Mouse (Mus musculus): ENCODE results near the gene Nostrin. TPM values are rescaled to one million over a fixed set of nuclear protein-coding genes. Genes with fewer than 3 reads are reported as not detected.

Gene Nostrin
- polyA plus RNA-seq, 1 experiment from 2014 or later, result 2.8 TPM

- Histone ChIP-seq H3K27ac (ENCODE audit: poor library complexity, severe bottlenecking) (no peak overlapping the region), H3K36me3 (no peaks in the 10 kb centered on the region), H3K27me3 (replicated peaks) (no peaks in the 10 kb centered on the region), H3K9ac (no peak overlapping the region), H3K9me3 (replicated peaks) (no peaks in the 10 kb centered on the region), H3K4me3 (no peak overlapping the region), H3K4me1 (replicated peaks) (0 out of 2 replicates have a peak, but pooled peaks cover 10% of the 10 kb centered on the region), H3K4me2 (no peak overlapping the region)
- ATAC-seq (ENCODE audit: insufficient number of reproducible peaks, low FRiP score), result no peak
- 64% methylated on average over 7 of the region's 7 CpGs for WGBS
Observed at GRCm38 (mm10) chr2:69109710-69110109, 25.9 kb upstream of the Nostrin start.

DNA sequence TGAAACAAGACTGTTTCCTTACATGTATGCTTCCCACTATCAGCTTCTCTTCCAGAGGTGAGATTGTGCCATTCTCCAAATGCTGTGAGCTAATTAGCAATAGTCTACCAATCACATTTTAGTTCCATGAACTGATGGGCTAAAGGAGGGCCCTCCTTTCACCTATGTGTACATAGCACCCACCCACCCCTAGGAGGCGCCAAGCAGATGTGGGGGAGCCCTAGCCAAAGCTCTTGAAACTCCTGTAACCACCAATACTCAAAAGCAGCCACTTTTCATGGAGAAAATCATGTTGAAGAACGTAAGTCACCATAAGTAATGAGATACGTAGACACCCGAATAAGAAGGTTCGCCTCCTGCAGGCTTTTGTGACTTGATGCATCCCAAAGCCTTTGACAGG, 23.0 kb upstream of the Nostrin start:
- WGBS, result 91% methylated on average over 5 of the region's 5 CpGs

GRCm38 (mm10) chr2:69113829-69114547, 21.6 kb upstream of the Nostrin start:
- Histone ChIP-seq H3K4me3 (no peak overlapping the region), H3K4me2 (no peak overlapping the region), H3K9me3 (replicated peaks) (peaks cover 6% of the 10 kb centered on the region; the same call in 1 of the 2 replicates), H3K27me3 (replicated peaks) (no peaks in the 10 kb centered on the region), H3K36me3 (peaks cover 7% of the 10 kb centered on the region; the same call in 1 of the 2 replicates), H3K9ac (no peak overlapping the region), H3K27ac (ENCODE audit: poor library complexity, severe bottlenecking) (no peak overlapping the region), H3K4me1 (replicated peaks) (0 out of 2 replicates have a peak, but pooled peaks cover 6% of the 10 kb centered on the region)
- no peak for ATAC-seq (ENCODE audit: insufficient number of reproducible peaks, low FRiP score)
- WGBS, result 81% methylated on average over 10 of the region's 10 CpGs

More for the DNA sequence above, 23.0 kb upstream of the Nostrin start:
- Histone ChIP-seq H3K4me3 (no peak overlapping the region), H3K27me3 (replicated peaks) (no peaks in the 10 kb centered on the region), H3K27ac (ENCODE audit: poor library complexity, severe bottlenecking) (no peak overlapping the region), H3K4me2 (no peak overlapping the region), H3K4me1 (replicated peaks) (0 out of 2 replicates have a peak, but pooled peaks cover 6% of the 10 kb centered on the region), H3K36me3 (peaks cover 7% of the 10 kb centered on the region; the same call in 1 of the 2 replicates), H3K9me3 (replicated peaks) (peaks cover 6% of the 10 kb centered on the region; the same call in 1 of the 2 replicates), H3K9ac (no peak overlapping the region)
- no peak for ATAC-seq (ENCODE audit: insufficient number of reproducible peaks, low FRiP score)

DNA sequence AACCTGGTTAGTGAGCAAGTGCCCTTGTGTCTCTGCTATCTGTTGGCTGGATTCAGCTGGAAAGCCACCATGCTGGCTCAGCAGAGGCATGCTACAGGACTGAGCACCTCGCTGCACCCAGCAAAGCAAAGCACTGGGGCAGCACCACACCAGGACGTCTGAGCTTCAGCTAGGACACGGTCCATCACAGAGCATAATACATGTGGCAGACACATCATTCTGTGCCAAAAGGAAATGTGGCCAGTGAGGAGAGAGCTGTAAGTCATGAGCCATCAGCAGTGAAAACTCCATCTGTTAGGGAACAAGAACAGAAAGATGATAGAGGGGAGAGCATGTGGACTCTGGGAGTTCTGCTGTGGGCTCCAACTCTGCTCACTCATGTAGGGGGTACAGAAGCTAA, 19.7 kb upstream of the Nostrin start:
- H3K27ac ChIP-seq (ENCODE audit: poor library complexity, severe bottlenecking), result no peak overlapping the region
- H3K27me3 ChIP-seq (replicated peaks), result no peaks in the 10 kb centered on the region
- H3K4me2 ChIP-seq, result no peak overlapping the region
- no peak overlapping the region for H3K9ac ChIP-seq
- H3K4me1 ChIP-seq (replicated peaks), result no peaks in the 10 kb centered on the region
- no peak for ATAC-seq (ENCODE audit: insufficient number of reproducible peaks, low FRiP score)
- 81% methylated on average over 3 of the region's 3 CpGs for WGBS
- no peak overlapping the region for H3K4me3 ChIP-seq
- H3K9me3 ChIP-seq (replicated peaks), result peaks cover 6% of the 10 kb centered on the region; the same call in 1 of the 2 replicates
- peaks cover 7% of the 10 kb centered on the region; the same call in 1 of the 2 replicates for H3K36me3 ChIP-seq

GRCm38 (mm10) chr2:69116767-69117166, 18.8 kb upstream of the Nostrin start:
- ATAC-seq (ENCODE audit: insufficient number of reproducible peaks, low FRiP score), result no peak
- peaks cover 6% of the 10 kb centered on the region; the same call in 1 of the 2 replicates for H3K9me3 ChIP-seq (replicated peaks)
- no peaks in the 10 kb centered on the region for H3K4me1 ChIP-seq (replicated peaks)
- no peak overlapping the region for H3K4me3 ChIP-seq
- no peak overlapping the region for H3K9ac ChIP-seq
- no peak overlapping the region for H3K4me2 ChIP-seq
- WGBS, result 68% methylated on average over 4 of the region's 4 CpGs
- peaks cover 7% of the 10 kb centered on the region; the same call in 1 of the 2 replicates for H3K36me3 ChIP-seq
- H3K27ac ChIP-seq (ENCODE audit: poor library complexity, severe bottlenecking), result no peak overlapping the region
- H3K27me3 ChIP-seq (replicated peaks), result no peaks in the 10 kb centered on the region

GRCm38 (mm10) chr2:69118994-69119393, 16.6 kb upstream of the Nostrin start:
- Histone ChIP-seq H3K36me3 (peaks cover 7% of the 10 kb centered on the region; the same call in 1 of the 2 replicates), H3K27ac (ENCODE audit: poor library complexity, severe bottlenecking) (no peak overlapping the region), H3K9me3 (replicated peaks) (peaks cover 6% of the 10 kb centered on the region; the same call in 1 of the 2 replicates), H3K4me2 (no peak overlapping the region), H3K4me1 (replicated peaks) (peaks cover 11% of the 10 kb centered on the region), H3K4me3 (no peak overlapping the region), H3K27me3 (replicated peaks) (no peaks in the 10 kb centered on the region), H3K9ac (no peak overlapping the region)
- no peak for ATAC-seq (ENCODE audit: insufficient number of reproducible peaks, low FRiP score)
- WGBS, result 75% methylated on average over 1 of the region's 1 CpGs

DNA sequence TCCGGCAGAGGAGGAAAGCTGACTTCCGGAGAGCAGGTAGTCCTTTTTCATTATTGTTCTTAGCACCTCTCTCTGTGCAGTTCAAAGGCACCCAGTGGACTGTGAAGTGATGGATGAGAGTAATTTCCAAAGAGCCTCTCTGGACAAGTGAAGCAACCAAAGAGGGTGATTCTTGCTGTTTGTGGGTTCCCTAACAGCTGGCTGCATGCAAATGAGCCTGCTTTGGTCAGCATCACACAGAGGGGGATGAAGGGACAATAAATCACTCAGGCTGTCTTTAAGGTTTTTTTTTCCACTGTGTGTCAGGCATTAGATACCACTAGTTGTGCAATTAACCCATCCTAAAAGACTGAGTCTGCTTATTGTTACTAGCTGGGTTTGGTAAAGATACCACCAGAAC, 15.9 kb upstream of the Nostrin start:
- H3K9me3 ChIP-seq (replicated peaks), result peaks cover 6% of the 10 kb centered on the region; the same call in 1 of the 2 replicates
- H3K36me3 ChIP-seq, result peaks cover 7% of the 10 kb centered on the region; the same call in 1 of the 2 replicates
- H3K9ac ChIP-seq, result no peak overlapping the region
- H3K27ac ChIP-seq (ENCODE audit: poor library complexity, severe bottlenecking), result no peak overlapping the region
- peaks cover 11% of the 10 kb centered on the region for H3K4me1 ChIP-seq (replicated peaks)
- 72% methylated on average over 2 of the region's 2 CpGs for WGBS
- H3K27me3 ChIP-seq (replicated peaks), result no peaks in the 10 kb centered on the region
- H3K4me3 ChIP-seq, result no peak overlapping the region
- no peak overlapping the region for H3K4me2 ChIP-seq
- ATAC-seq (ENCODE audit: insufficient number of reproducible peaks, low FRiP score), result no peak

- Histone ChIP-seq H3K4me3 (no peak overlapping the region), H3K27me3 (replicated peaks) (no peaks in the 10 kb centered on the region), H3K27ac (ENCODE audit: poor library complexity, severe bottlenecking) (no peak overlapping the region), H3K36me3 (no peaks in the 10 kb centered on the region), H3K4me1 (replicated peaks) (peaks cover 11% of the 10 kb centered on the region), H3K9me3 (replicated peaks) (no peaks in the 10 kb centered on the region), H3K4me2 (no peak overlapping the region), H3K9ac (no peak overlapping the region)
- no peak for ATAC-seq (ENCODE audit: insufficient number of reproducible peaks, low FRiP score)
- WGBS, result 80% methylated on average over 4 of the region's 4 CpGs
Observed at GRCm38 (mm10) chr2:69121681-69122080, 13.9 kb upstream of the Nostrin start.

- H3K27me3 ChIP-seq (replicated peaks), result no peaks in the 10 kb centered on the region
- no peak for ATAC-seq (ENCODE audit: insufficient number of reproducible peaks, low FRiP score)
Observed at GRCm38 (mm10) chr2:69125425-69125824, 10.2 kb upstream of the Nostrin start.

DNA sequence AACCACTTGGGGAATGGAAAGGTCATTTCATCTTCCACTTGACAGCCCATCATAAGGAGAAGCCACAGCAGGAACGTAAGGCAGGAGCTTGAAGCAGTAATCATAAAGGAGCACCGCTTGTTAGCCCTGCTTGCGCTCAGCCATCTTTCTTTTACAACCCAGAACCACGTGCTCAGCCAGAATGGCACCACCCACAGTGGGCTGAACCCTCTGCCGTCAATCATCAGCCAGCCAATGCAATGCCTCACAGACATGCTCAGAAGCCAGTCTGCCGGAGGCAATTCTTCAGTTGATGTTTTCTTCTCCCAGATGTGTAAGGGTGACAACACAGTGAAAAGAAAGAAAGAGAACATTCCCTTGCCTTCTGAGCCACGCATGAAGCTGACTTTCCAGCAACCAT, 7.3 kb upstream of the Nostrin start:
- H3K4me3 ChIP-seq, result no peak overlapping the region
- peaks cover 24% of the 10 kb centered on the region for H3K4me1 ChIP-seq (replicated peaks)
- no peaks in the 10 kb centered on the region for H3K9me3 ChIP-seq (replicated peaks)
- H3K27me3 ChIP-seq (replicated peaks), result no peaks in the 10 kb centered on the region
- no peak overlapping the region for H3K4me2 ChIP-seq
- WGBS, result 84% methylated on average over 7 of the region's 7 CpGs
- no peak overlapping the region for H3K27ac ChIP-seq (ENCODE audit: poor library complexity, severe bottlenecking)
- no peak overlapping the region for H3K9ac ChIP-seq
- ATAC-seq (ENCODE audit: insufficient number of reproducible peaks, low FRiP score), result no peak
- no peaks in the 10 kb centered on the region for H3K36me3 ChIP-seq

More at GRCm38 (mm10) chr2:69125425-69125824, 10.2 kb upstream of the Nostrin start:
- H3K9me3 ChIP-seq (replicated peaks), result no peaks in the 10 kb centered on the region
- no peak overlapping the region for H3K27ac ChIP-seq (ENCODE audit: poor library complexity, severe bottlenecking)
- H3K4me2 ChIP-seq, result no peak overlapping the region
- no peak overlapping the region for H3K4me3 ChIP-seq
- H3K36me3 ChIP-seq, result no peaks in the 10 kb centered on the region
- WGBS, result 67% methylated on average over 3 of the region's 3 CpGs
- peaks cover 25% of the 10 kb centered on the region for H3K4me1 ChIP-seq (replicated peaks)
- H3K9ac ChIP-seq, result no peak overlapping the region

GRCm38 (mm10) chr2:69128921-69129395, 6.6 kb upstream of the Nostrin start:
- 64% methylated on average over 10 of the region's 10 CpGs for WGBS
- no peak for ATAC-seq (ENCODE audit: insufficient number of reproducible peaks, low FRiP score)

More at GRCm38 (mm10) chr2:69128921-69129395, 6.6 kb upstream of the Nostrin start:
- no peak overlapping the region for H3K4me3 ChIP-seq
- no peaks in the 10 kb centered on the region for H3K27me3 ChIP-seq (replicated peaks)
- peak overlapping the region; percentile 54 for H3K27ac ChIP-seq (ENCODE audit: poor library complexity, severe bottlenecking)
- H3K9ac ChIP-seq, result no peak overlapping the region
- H3K9me3 ChIP-seq (replicated peaks), result no peaks in the 10 kb centered on the region
- peaks cover 20% of the 10 kb centered on the region for H3K4me1 ChIP-seq (replicated peaks)
- H3K4me2 ChIP-seq, result no peak overlapping the region
- H3K36me3 ChIP-seq, result no peaks in the 10 kb centered on the region
